ENCODE assay signal across 14 mouse cellular contexts in the genomic region with DNA sequence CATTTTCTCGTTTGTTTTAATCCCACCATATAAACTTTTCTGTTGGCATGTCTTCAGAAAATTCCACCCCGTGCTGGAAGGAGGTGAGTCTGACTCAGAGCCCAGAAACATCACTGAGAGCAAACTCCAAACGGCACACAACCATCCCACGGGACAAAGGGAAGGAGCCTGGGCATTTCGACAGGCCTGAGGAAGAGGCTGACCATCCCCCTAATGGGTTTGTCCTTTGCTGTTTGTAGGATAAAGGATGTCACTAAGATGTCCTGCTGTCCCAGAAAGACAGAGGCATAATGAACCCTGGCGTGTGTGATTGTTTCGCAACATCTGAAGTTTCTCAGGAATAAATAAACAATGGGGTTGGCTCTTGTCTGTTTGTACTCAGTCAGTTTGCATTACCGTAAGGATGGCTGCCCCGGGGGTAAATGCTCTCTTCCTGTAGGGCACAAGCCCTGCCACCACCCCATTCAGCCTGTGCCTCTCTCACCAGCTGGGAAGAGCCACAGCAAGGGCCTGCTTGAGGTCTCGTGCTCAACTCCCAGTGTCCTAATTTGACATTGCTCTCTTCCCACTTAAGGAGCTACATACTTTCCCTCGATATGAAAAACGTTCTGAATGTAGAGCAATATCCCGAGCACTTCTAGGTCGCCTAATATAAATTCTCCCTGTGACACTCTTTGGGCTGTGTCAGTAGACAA. TPM values are rescaled to one million over a fixed set of nuclear protein-coding genes. Genes with fewer than 3 reads are reported as not detected.
DNase-seq lines count a peak whose midpoint lies in the region; ATAC-seq and TF ChIP-seq lines count a peak whose summit lies in the region.
"Had no signal": no experiment of that assay in that cellular context is flagged by ENCODE, and none has a peak within 500 bp of the region (broad histone marks: within the 10 kb centered on the region; RNA-seq: fewer than 3 reads in every experiment).

No protein-coding gene starts in this region.

- no peak overlapping the region for H3K4me3 ChIP-seq in hindbrain, embryonic 16.5 days (ENCODE audit: low read length)
- H3K4me3 ChIP-seq in hindbrain, postnatal 0 days (ENCODE audit: low read length): no peak overlapping the region
- H3K4me3 ChIP-seq in lung, postnatal 0 days (ENCODE audit: low read depth, low read length): no peak overlapping the region
- H3K4me3 ChIP-seq: erythroblast, embryonic 14.5 days had no signal

- H3K27me3 ChIP-seq in hindbrain, embryonic 16.5 days (replicated peaks; ENCODE audit: control insufficient read depth, insufficient read depth, low read length): no peaks in the 10 kb centered on the region
- no peaks in the 10 kb centered on the region for H3K27me3 ChIP-seq in hindbrain, postnatal 0 days (ENCODE audit: insufficient read depth, low read length)
- H3K27me3 ChIP-seq in lung, postnatal 0 days (replicated peaks; ENCODE audit: insufficient read depth, low read length): no peaks in the 10 kb centered on the region

- DNase-seq in hindbrain, postnatal 0 days (ENCODE audit: low spot score): no peak
- peak; percentile 45 for DNase-seq in 3134 (ENCODE audit: extremely low read depth, insufficient read length, low spot score)
- DNase-seq in Muller cell, postnatal 12 days (ENCODE audit: inconsistent ontology term): peak; percentile 94
- peak; percentile 82 for DNase-seq in lung, postnatal 0 days (ENCODE audit: low spot score)
- DNase-seq in frontal cortex, postnatal 14 days (ENCODE audit: low spot score in 2 of 2): no peak
- no peak for DNase-seq in cerebellum, adult 11-12 months
- DNase-seq: adrenal gland, postnatal 10 days; cerebellum, adult 8-10 months; right cerebral cortex, postnatal 25 days; thymus, postnatal 4 days had no signal

- ATAC-seq in hindbrain, embryonic 16.5 days: no peak
- no peak for ATAC-seq in hindbrain, postnatal 0 days
- ATAC-seq in lung, postnatal 0 days: peak; percentile 83
- no peak for ATAC-seq in erythroblast, adult 5-6 weeks (replicated peaks; ENCODE audit: low FRiP score, poor library complexity, severe bottlenecking)

- no peak overlapping the region for H3K4me2 ChIP-seq in hindbrain, embryonic 16.5 days (ENCODE audit: low read length)
- H3K4me2 ChIP-seq in hindbrain, postnatal 0 days (ENCODE audit: low read depth, low read length): no peak overlapping the region
- H3K4me2 ChIP-seq in lung, postnatal 0 days (replicated peaks; ENCODE audit: low read depth, low read length): no peak overlapping the region

- H3K27ac ChIP-seq in hindbrain, embryonic 16.5 days (ENCODE audit: low read depth, low read length): no peak overlapping the region
- no peak overlapping the region for H3K27ac ChIP-seq in hindbrain, postnatal 0 days
- peak overlapping the region; percentile 73 for H3K27ac ChIP-seq in lung, postnatal 0 days (ENCODE audit: low read length)
- H3K27ac ChIP-seq: macrophage had no signal

- no peak for TF ChIP-seq CTCF in hindbrain, postnatal 0 days (IDR thresholded peaks at IDR 0.05; ENCODE audit: low read depth)
- TF ChIP-seq CTCF in lung, postnatal 0 days (IDR thresholded peaks at IDR 0.05): no peak

- peak overlapping the region; percentile 23; the same call in 1 of the 2 replicates for H3K9ac ChIP-seq in hindbrain, embryonic 16.5 days (ENCODE audit: low read depth, low read length)
- H3K9ac ChIP-seq in hindbrain, postnatal 0 days (replicated peaks; ENCODE audit: low read length): no peak overlapping the region
- no peak overlapping the region for H3K9ac ChIP-seq in lung, postnatal 0 days (replicated peaks; ENCODE audit: low read depth)

- WGBS in hindbrain, embryonic 16.5 days: 21% methylated on average over 14 of the region's 14 CpGs
- 24% methylated on average over 14 of the region's 14 CpGs for WGBS in hindbrain, postnatal 0 days
- WGBS in lung, postnatal 0 days: 23% methylated on average over 14 of the region's 14 CpGs

- H3K36me3 ChIP-seq in hindbrain, embryonic 16.5 days (ENCODE audit: control insufficient read depth, insufficient read depth, low read length): no peaks in the 10 kb centered on the region
- H3K36me3 ChIP-seq in hindbrain, postnatal 0 days (ENCODE audit: insufficient read depth, low read length): no peaks in the 10 kb centered on the region
- H3K36me3 ChIP-seq in lung, postnatal 0 days (ENCODE audit: insufficient read depth, low read length): no peaks in the 10 kb centered on the region

- peaks cover 2% of the 10 kb centered on the region; the same call in 1 of the 2 replicates for H3K4me1 ChIP-seq in hindbrain, embryonic 16.5 days (ENCODE audit: control insufficient read depth, insufficient read depth, low read depth, low read length)
- H3K4me1 ChIP-seq in hindbrain, postnatal 0 days (ENCODE audit: insufficient read depth, low read length): no peaks in the 10 kb centered on the region
- H3K4me1 ChIP-seq in lung, postnatal 0 days (ENCODE audit: insufficient read depth, low read depth, low read length): 0 out of 2 replicates have a peak, but pooled peaks cover 8% of the 10 kb centered on the region

- H3K9me3 ChIP-seq in hindbrain, embryonic 16.5 days (ENCODE audit: control insufficient read depth, low read length): no peaks in the 10 kb centered on the region
- no peaks in the 10 kb centered on the region for H3K9me3 ChIP-seq in hindbrain, postnatal 0 days (ENCODE audit: low read length)
- H3K9me3 ChIP-seq in lung, postnatal 0 days (ENCODE audit: low read length): no peaks in the 10 kb centered on the region

- peak; percentile 71 for TF ChIP-seq EP300 in lung, postnatal 0 days (IDR thresholded peaks at IDR 0.05)

RNA-seq across cellular contexts. Expression of a gene that starts 26.7 kb away (rescaled TPM):
- 12.7 TPM in 2 replicates for polyA plus RNA-seq in hindbrain, embryonic 16.5 days (2015; fragmentation: Nextera tagmentation; extraction: Ambion mirVana)
- total RNA-seq in hindbrain, postnatal 0 days (2014; rRNA removed): 4.6 and 9.1 TPM in 2 replicates
- 9.7 and 11.7 TPM in 2 replicates for polyA plus RNA-seq in hindbrain, postnatal 0 days (2015; fragmentation: Nextera tagmentation; extraction: Ambion mirVana)
- 1.1 and 1.4 TPM in 2 replicates for polyA plus RNA-seq in lung, postnatal 0 days (2015; fragmentation: Nextera tagmentation; extraction: Ambion mirVana)
- total RNA-seq in erythroblast, adult 5-6 weeks (2015; ENCODE audit: low replicate concordance): not detected in 2 replicates
- not detected in 2 replicates for total RNA-seq in erythroblast, adult 5-6 weeks (2017; ENCODE audit: low replicate concordance)
- polyA plus RNA-seq: erythroblast, embryonic 14.5 days had no signal

Comparison
In these comparisons a context has a peak if more than half of its experiments do, and no peak if none do; other contexts are left out.
1. DNase-seq: peak in 3134 (single experiment), Muller cell, postnatal 12 days (single experiment) and lung, postnatal 0 days (single experiment); none in hindbrain, postnatal 0 days (single experiment), frontal cortex, postnatal 14 days (0 of 2) and cerebellum, adult 11-12 months (single experiment).